Mouse (Mus musculus) heart, embryonic 10.5 days (tissue): Measurements from ENCODE around the gene Ccr9. TPM values are rescaled to one million over a fixed set of nuclear protein-coding genes. Genes with fewer than 3 reads are reported as not detected.
"Not testable (repeated sequence)": the region's sequence is repeated elsewhere in the genome, so short reads cannot be mapped to it uniquely, and the experiment has no call there.

Experiments used
- DNase-seq: peaks from one replicate; pipeline ENCODE4 v3.0.0-alpha.2; 2017; ENCODE audit warnings: low spot score
- H3K27ac ChIP-seq: fragments of 300-500 bp; sonication (generic); 2 replicates; pipeline ENCODE4 v1.5.1; 2016; ENCODE audit warnings: mild to moderate bottlenecking
- H3K27me3 ChIP-seq: fragments of 300-500 bp; sonication (generic); 2 replicates; pipeline ENCODE4 v1.6.1; 2016; ENCODE audit warnings: mild to moderate bottlenecking; ENCODE audit not compliant: poor library complexity, insufficient read depth, severe bottlenecking
- H3K36me3 ChIP-seq: fragments of 300-500 bp; sonication (generic); 2 replicates; pipeline ENCODE4 v1.6.1; 2016; ENCODE audit warnings: mild to moderate bottlenecking, moderate library complexity
- H3K4me1 ChIP-seq: fragments of 300-500 bp; sonication (generic); 2 replicates; pipeline ENCODE4 v1.6.1; 2016; ENCODE audit warnings: mild to moderate bottlenecking
- H3K4me3 ChIP-seq: fragments of 300-500 bp; sonication (generic); 2 replicates; pipeline ENCODE4 v1.5.1; 2016; ENCODE audit warnings: mild to moderate bottlenecking, moderate library complexity
- H3K9me3 ChIP-seq: fragments of 300-500 bp; sonication (generic); 2 replicates; pipeline ENCODE4 v1.6.1; 2016; ENCODE audit warnings: mild to moderate bottlenecking, moderate library complexity
- WGBS: fragments of 180-500 bp; shearing (Covaris S2); methylation state at CpG from one replicate; pipeline ENCODE4 v1.1.7; 2016; 5-methylcytosine and 5-hydroxymethylcytosine counted together
- polyA plus RNA-seq: library from polyadenylated mRNA; unstranded; fragments of >200 nt; fragmentation: Nextera tagmentation; extraction: Ambion mirVana; gene quantifications from 2 replicates; pipeline ENCODE4 v1.2.1, GENCODE M21; 2016

Ccr9 gene
- polyA plus RNA-seq, 1 experiment from 2014 or later = not detected

DNA sequence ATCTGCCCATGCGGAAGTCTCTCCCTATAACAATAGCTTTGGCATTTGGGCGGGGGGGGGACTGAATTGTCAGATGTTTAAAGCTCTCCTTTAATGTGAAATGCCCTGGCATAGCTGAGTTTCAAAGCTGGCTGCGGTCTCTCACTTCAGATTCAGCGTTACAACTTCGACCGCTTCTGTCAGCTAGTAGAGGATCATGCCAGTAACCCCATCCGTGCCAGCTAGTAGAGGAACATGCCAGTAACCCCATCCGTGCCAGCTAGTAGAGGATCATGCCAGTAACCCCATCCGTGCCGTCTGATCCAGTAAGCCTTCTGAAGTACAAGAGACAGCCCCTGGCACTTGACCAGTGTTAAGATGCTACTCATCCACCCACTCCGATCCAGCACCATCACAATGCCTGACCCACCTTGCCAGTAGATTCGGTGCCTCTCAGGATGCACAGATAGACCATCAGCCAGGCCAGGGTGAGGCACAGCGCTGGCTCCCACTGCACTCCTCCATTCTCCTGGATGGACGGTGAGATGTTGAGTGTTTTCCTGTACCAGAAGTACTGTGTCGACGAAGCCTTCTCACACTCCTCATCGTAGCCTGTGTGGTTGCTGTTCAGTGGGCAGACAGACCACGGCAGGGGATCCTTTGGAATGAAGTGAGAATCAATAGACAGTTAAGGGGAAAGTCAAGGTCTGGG lies 18.1 kb upstream of the Ccr9 start:
- WGBS = 85% methylated on average over 18 of the region's 18 CpGs

DNA sequence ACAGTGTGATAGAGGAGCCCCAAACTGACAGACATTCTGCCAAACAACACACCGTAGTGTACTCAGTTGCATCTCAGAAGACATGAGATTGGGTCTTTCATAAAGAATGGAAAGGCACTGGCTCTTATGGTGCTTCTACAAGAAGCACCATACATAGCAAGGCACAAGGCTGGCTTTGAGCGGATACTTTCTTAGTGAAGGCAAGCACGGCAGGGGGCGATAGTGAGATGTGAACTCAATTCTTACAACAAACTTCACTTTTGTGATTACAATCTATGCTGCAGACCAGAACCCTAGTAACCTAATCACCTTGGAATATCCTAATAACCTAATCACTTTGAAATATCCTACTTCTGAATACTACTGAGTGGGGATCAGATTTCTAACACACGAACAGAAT lies 12.6 kb upstream of the Ccr9 start:
- H3K4me3 ChIP-seq = no peak overlapping the region
- 0 out of 2 replicates have a peak, but pooled peaks cover 7% of the 10 kb centered on the region for H3K27me3 ChIP-seq
- H3K9me3 ChIP-seq = no peaks in the 10 kb centered on the region
- no peak for DNase-seq
- no peaks in the 10 kb centered on the region for H3K4me1 ChIP-seq
- H3K27ac ChIP-seq = no peak overlapping the region
- WGBS = 51% methylated on average over 5 of the region's 5 CpGs
- H3K36me3 ChIP-seq = no peaks in the 10 kb centered on the region

More for the DNA sequence above, 18.1 kb upstream of the Ccr9 start:
- H3K4me1 ChIP-seq, H3K9me3 ChIP-seq, H3K36me3 ChIP-seq, H3K27me3 ChIP-seq, H3K4me3 ChIP-seq, H3K27ac ChIP-seq, DNase-seq: not testable (repeated sequence)

DNA sequence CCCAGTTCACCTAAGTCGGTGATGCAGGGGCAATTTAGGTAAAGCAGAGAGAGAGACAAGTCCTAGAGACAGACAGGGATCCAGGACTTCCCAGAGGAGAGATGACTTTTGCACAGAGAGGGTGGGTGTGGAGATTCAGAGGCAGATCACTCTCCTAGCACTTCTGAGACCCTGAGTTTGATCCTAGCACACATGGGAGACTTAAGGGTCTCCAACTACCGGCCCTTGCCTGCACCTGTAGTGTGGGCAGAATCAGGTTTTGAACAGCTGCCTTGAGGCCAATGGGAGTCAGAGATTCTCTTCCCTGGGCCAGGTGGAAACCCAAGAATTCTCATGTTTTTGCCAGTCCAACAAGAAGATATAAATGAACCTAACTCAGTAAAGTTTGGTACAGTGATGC lies 959 bp downstream of the Ccr9 start:
- DNase-seq = no peak
- peak overlapping the region; percentile 61; the same call in 1 of the 2 replicates for H3K4me3 ChIP-seq
- WGBS = 30% methylated on average over 2 of the region's 2 CpGs
- no peaks in the 10 kb centered on the region for H3K36me3 ChIP-seq
- no peaks in the 10 kb centered on the region for H3K9me3 ChIP-seq
- no peak overlapping the region for H3K27ac ChIP-seq
- H3K27me3 ChIP-seq = peaks cover 96% of the 10 kb centered on the region
- peaks cover 9% of the 10 kb centered on the region for H3K4me1 ChIP-seq

DNA sequence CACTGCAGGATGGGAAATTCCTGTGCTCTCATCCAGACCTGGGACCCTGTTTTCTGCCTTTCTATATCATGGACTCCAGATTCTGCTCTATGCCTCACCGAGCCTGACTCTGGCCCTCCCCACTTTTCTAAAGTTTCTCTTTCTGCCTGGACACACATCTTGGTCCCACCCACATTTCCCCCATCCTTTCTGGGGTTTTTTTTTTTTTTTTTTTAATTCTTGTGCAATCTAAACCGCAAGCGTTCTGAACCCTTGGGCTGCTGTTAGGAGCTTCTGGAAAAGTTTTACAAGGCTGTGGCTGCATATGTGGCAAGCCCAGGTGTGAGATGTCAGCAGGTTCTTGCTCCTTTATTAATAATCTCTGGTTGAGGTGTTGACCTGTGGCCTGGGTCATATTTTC lies 5.5 kb downstream of the Ccr9 start:
- WGBS = 63% methylated on average over 3 of the region's 3 CpGs
- Histone ChIP-seq H3K27me3 (peaks cover 53% of the 10 kb centered on the region), H3K36me3 (no peaks in the 10 kb centered on the region), H3K4me1 (peaks cover 3% of the 10 kb centered on the region), H3K4me3 (no peak overlapping the region), H3K9me3 (no peaks in the 10 kb centered on the region), H3K27ac (no peak overlapping the region)
- DNase-seq = no peak

DNA sequence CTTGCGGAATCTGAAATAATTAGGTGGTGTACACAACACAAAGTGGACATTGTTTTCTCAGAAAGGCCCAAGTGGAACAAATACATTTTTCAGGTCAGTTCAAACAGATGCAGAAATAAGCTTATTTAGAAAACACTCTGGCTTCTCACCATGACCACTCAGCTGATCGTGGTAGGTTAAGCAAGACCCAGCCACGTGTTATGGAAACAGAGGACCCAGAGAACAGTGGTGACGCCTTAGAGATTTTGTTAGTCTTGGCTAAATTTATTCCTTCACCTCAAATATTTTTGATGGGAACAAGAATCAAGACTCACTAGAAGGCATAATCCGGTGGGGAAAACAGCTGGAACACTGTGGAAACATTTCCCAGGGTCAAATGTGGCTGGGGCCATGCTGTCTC lies 8.0 kb downstream of the Ccr9 start:
- Histone ChIP-seq H3K4me1 (no peaks in the 10 kb centered on the region), H3K9me3 (no peaks in the 10 kb centered on the region), H3K36me3 (no peaks in the 10 kb centered on the region), H3K4me3 (no peak overlapping the region), H3K27ac (no peak overlapping the region), H3K27me3 (peaks cover 28% of the 10 kb centered on the region)
- no peak for DNase-seq
- WGBS = 79% methylated on average over 5 of the region's 5 CpGs

DNA sequence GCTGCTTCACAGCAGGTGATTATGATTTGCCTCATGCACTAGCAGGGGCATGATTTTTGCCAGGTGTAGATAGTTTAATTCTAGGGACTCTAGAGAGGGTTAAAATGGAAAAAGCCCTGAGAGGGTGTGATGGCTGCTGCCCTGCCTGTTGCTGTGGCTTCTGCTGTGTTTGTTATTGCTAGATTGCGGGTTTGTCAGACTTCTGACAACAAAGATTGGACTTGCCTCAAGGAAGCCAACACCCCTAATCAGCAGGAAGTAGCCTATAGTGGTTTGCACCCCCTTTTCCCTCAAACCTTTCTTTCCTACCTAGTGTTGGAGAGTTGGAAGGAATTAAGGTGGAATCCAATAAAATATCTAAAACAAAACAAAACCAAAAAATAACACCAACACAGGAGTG lies 10.0 kb downstream of the Ccr9 start:
- H3K4me1 ChIP-seq = no peaks in the 10 kb centered on the region
- no peaks in the 10 kb centered on the region for H3K9me3 ChIP-seq
- no peak for DNase-seq
- no peak overlapping the region for H3K27ac ChIP-seq
- H3K4me3 ChIP-seq = no peak overlapping the region
- H3K36me3 ChIP-seq = peaks cover 6% of the 10 kb centered on the region; the same call in 1 of the 2 replicates
- 39% methylated on average over 1 of the region's 1 CpGs for WGBS
- H3K27me3 ChIP-seq = peaks cover 11% of the 10 kb centered on the region; the same call in 1 of the 2 replicates

DNA sequence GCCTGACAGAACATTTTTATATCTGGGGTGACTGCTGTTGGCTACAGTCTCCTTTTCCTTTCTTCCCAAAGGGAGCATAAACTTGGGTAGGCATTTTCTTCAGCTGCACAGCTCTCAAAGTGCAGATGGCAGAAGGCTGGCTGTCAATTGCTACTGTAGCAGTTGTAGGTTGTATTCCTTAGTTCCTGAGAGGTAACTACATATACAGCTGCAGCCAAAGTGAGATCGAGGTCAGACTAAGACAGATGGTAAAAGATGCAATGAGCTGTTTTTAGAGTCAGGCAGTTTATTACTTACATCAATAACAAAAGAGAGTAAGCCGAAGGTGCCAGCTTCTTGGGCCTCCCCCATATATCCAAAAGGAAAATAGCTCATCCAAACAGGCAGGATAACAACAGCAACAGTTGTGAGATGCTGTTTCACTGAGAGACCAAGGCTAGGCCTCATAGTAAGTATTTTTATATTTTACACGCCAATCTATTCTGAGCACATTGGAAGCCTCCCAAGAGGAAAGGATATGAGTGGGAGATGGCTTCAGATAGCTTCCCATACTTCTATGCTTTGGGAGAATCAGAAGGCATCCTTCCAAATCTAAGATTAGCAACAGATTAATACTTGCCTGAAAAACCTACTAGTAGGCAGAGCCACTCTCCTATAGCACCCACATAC lies 17.5 kb downstream of the Ccr9 start:
- peaks cover 18% of the 10 kb centered on the region; the same call in 1 of the 2 replicates for H3K36me3 ChIP-seq
- H3K4me3 ChIP-seq = no peak overlapping the region
- no peaks in the 10 kb centered on the region for H3K4me1 ChIP-seq
- no peak for DNase-seq
- no peak overlapping the region for H3K27ac ChIP-seq
- H3K9me3 ChIP-seq = no peaks in the 10 kb centered on the region
- H3K27me3 ChIP-seq = no peaks in the 10 kb centered on the region
- WGBS = 84% methylated on average over 3 of the region's 3 CpGs

DNA sequence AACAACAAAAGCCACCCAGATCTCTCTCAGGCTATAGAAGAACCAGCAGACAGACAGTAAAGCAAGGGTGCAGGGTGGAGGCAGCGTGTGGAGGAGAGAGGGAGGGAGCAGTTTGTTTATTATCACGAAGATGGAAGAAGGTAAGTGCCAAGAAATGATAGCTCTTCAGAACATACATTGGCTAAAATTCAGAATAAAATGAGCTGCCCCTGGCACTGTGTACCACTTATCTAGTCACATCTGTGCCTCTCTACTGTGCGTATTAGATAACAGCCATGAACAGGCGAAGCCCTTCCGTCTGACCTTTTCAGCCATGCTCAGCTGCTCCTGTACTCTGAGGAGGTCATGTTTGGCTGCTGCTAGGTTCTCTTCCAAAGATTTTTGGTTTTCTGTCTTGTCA lies 23.6 kb downstream of the Ccr9 start:
- Histone ChIP-seq H3K27me3 (no peaks in the 10 kb centered on the region), H3K4me1 (no peaks in the 10 kb centered on the region), H3K4me3 (no peak overlapping the region), H3K36me3 (peaks cover 29% of the 10 kb centered on the region), H3K9me3 (no peaks in the 10 kb centered on the region), H3K27ac (no peak overlapping the region)
- 83% methylated on average over 5 of the region's 5 CpGs for WGBS
- no peak for DNase-seq

DNA sequence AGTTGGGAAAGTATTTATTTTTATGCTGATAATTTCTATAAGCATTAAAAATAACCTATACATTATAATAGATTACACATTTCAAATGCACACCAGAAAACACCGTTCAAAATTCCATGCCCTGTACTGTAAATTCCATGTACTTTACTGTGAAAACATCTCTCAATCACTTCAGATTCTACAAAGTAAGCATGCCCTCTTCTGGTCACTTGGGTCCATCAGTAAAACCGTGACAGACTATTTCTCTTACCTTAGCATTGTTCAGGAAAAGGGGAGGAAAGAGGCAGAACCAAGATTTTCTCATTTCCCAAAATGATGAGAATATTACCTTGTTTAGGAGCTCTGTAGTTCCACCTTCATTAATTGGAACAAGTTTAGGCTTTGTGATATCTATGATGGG lies 31.0 kb downstream of the Ccr9 start:
- no peak overlapping the region for H3K4me3 ChIP-seq
- no peak for DNase-seq
- whole genome bisulfite sequencing = 56% methylated on average over 2 of the region's 2 CpGs
- H3K4me1 ChIP-seq = no peaks in the 10 kb centered on the region
- no peak overlapping the region for H3K27ac ChIP-seq
- peaks cover 34% of the 10 kb centered on the region for H3K36me3 ChIP-seq
- H3K27me3 ChIP-seq = no peaks in the 10 kb centered on the region
- no peaks in the 10 kb centered on the region for H3K9me3 ChIP-seq

DNA sequence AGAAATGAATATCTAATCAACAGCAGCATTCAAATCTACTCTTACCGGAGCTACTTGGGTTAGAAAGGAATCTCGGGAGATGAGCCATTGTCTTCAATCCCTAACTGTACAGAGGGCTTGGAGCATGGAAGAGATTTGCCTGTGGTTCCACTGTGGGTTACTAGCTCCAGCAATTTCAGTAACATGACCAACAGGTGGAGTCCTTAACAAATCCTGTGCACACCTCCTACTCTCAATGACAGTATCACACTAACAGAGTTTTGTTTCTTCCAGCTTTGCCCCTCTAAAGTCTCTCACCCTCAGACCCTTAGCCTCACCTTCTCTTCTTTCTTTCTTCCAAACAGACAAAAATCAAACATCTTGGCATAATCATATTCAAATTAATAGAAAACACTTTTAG lies 34.9 kb downstream of the Ccr9 start:
- DNase-seq = no peak
- Histone ChIP-seq H3K27me3 (no peaks in the 10 kb centered on the region), H3K27ac (no peak overlapping the region), H3K36me3 (peaks cover 25% of the 10 kb centered on the region), H3K4me1 (peaks cover 7% of the 10 kb centered on the region; the same call in 1 of the 2 replicates), H3K4me3 (no peak overlapping the region), H3K9me3 (no peaks in the 10 kb centered on the region)
- 74% methylated on average over 2 of the region's 2 CpGs for WGBS

DNA sequence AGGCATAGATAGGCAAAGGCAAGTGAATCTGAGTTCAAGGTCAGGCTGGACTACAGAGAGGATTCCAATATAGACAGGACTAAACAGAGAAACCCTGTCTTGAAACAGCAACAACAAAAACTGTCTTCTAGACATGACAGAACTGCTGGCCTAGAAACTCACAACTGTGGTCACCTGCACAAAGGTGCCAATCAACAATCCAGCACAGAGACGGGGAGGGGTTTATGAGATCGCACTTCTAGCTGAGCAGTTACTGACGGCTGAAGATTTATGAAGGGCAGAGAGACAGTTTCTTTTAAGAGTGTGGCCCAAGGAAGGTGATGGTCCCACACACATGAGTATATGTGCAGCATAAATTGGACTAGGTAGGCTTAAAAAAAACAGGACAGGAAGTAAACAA lies 38.1 kb downstream of the Ccr9 start:
- 61% methylated on average over 3 of the region's 3 CpGs for WGBS
- peak overlapping the region; percentile 88 for H3K4me3 ChIP-seq

DNA sequence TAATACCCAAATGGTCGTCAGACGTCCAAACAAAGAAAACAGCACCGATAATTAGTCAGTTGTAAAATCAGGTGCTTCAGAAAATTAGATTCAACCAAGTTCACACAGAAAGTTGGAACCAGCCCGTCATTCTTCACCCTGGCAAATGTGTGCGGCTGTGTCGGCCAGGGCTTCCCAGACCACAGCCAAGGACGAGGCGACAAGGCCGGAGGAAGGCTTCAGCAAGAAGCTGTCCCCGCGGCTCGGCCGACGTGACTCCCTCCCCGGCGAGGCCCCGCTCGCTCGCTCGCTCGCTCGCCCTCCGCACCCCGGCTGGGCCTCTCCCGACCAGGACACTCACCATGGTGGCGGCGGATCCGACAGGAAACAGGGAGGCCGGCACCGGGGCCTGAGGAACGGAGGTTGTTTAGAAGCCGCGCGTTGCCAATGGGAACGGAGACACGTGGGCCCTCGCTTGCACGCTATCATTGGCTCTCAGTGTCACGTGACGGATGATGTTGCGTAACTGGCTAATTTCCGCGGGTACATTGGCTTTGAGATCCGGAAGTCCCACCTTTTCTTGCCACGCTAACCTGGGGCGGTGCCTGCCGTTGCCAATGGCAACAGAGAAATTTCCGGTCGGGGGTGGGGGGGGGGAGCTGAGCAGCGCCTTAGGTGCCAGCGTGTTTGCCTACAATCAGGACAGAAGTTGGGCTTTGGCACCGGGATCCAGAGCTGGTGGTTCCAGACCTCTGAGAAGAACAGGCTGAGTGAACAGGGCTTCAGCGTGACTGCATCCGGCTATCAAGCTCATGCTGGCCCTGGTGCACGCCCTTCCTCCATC lies 39.2 kb downstream of the Ccr9 start, which contains the start of gene Lztfl1:
Lztfl1 (minus strand) TSS at position 512 of the 823 bp plus-strand sequence.
- H3K4me3 ChIP-seq = peak within 1 kb of the TSS; percentile 88
- peak; percentile 99 for DNase-seq
- H3K36me3 ChIP-seq = no peaks in the 10 kb centered on the region
- under 1% methylated on average over 55 of the region's 55 CpGs for WGBS
- H3K27me3 ChIP-seq = no peaks in the 10 kb centered on the region
- peaks cover 7% of the 10 kb centered on the region; the same call in 1 of the 2 replicates for H3K4me1 ChIP-seq
- H3K9me3 ChIP-seq = no peaks in the 10 kb centered on the region
- H3K27ac ChIP-seq = peak within 1 kb of the TSS; percentile 86

More for the DNA sequence above, 38.1 kb downstream of the Ccr9 start:
- Histone ChIP-seq H3K9me3 (no peaks in the 10 kb centered on the region), H3K36me3 (0 out of 2 replicates have a peak, but pooled peaks cover 8% of the 10 kb centered on the region), H3K4me1 (peaks cover 7% of the 10 kb centered on the region; the same call in 1 of the 2 replicates), H3K27ac (no peak overlapping the region), H3K27me3 (no peaks in the 10 kb centered on the region)
- no peak for DNase-seq
